Mouse (Mus musculus) intestine, embryonic 14.5 days (tissue): ENCODE results near the gene Mypn. TPM values are rescaled to one million over a fixed set of nuclear protein-coding genes. Genes with fewer than 3 reads are reported as not detected.

ENCODE experiments used
- ATAC-seq: fragments of 200-750 bp; cut with Nextera tagmentation; replicated peaks from 2 replicates; pipeline ENCODE4 v1.8.0; 2017; ENCODE audit warnings: low read depth, moderate number of reproducible peaks, moderate TSS enrichment, moderate library complexity; ENCODE audit not compliant: low FRiP score, low TSS enrichment
- DNase-seq: peaks from one replicate; pipeline ENCODE4 v3.0.0-alpha.2; 2018; ENCODE audit warnings: low spot score
- H3K27ac ChIP-seq: fragments of 300-500 bp; sonication (generic); 2 replicates; pipeline ENCODE4 v1.5.1; 2014; ENCODE audit warnings: low read depth, mild to moderate bottlenecking, control low read depth
- H3K27me3 ChIP-seq: fragments of 300-500 bp; sonication (generic); replicated peaks from 2 replicates; pipeline ENCODE4 v1.6.1; 2014; ENCODE audit warnings: low read length, control low read depth; ENCODE audit not compliant: control insufficient read depth, insufficient read depth
- H3K36me3 ChIP-seq: fragments of 300-500 bp; sonication (generic); 2 replicates; pipeline ENCODE4 v1.6.1; 2014; ENCODE audit warnings: low read length, control low read depth; ENCODE audit not compliant: control insufficient read depth, insufficient read depth
- H3K4me1 ChIP-seq: fragments of 300-500 bp; sonication (generic); replicated peaks from 2 replicates; pipeline ENCODE4 v1.6.1; 2014; ENCODE audit warnings: low read length, control low read depth, mixed read lengths; ENCODE audit not compliant: control insufficient read depth, insufficient read depth
- H3K4me2 ChIP-seq: fragments of 300-500 bp; sonication (generic); 2 replicates; pipeline ENCODE4 v1.6.1; 2014; ENCODE audit warnings: low read length
- H3K4me3 ChIP-seq: fragments of 300-500 bp; sonication (generic); 2 replicates; pipeline ENCODE4 v1.5.1; 2014; ENCODE audit warnings: low read depth, low read length, control low read depth, mixed read lengths
- H3K9ac ChIP-seq: fragments of 300-500 bp; sonication (generic); 2 replicates; pipeline ENCODE4 v1.6.1; 2014; ENCODE audit warnings: mild to moderate bottlenecking, low read length
- H3K9me3 ChIP-seq: fragments of 300-500 bp; sonication (generic); 2 replicates; pipeline ENCODE4 v1.6.1; 2016; ENCODE audit warnings: low read length, control low read depth; ENCODE audit not compliant: control insufficient read depth
- WGBS: fragments of 180-500 bp; shearing (Covaris S2); extraction: QIAGEN DNeasy Blood & Tissue Kit; methylation state at CpG from one replicate; pipeline ENCODE4 v1.1.7; 2014; 5-methylcytosine and 5-hydroxymethylcytosine counted together
- polyA plus RNA-seq: library from polyadenylated mRNA; unstranded; fragments of >200 nt; fragmentation: Nextera tagmentation; extraction: Ambion mirVana; gene quantifications from 2 replicates; pipeline ENCODE4 v1.2.1, GENCODE M21; 2014

Mypn gene
- polyA plus RNA-seq = not detected in 2 replicates

DNA sequence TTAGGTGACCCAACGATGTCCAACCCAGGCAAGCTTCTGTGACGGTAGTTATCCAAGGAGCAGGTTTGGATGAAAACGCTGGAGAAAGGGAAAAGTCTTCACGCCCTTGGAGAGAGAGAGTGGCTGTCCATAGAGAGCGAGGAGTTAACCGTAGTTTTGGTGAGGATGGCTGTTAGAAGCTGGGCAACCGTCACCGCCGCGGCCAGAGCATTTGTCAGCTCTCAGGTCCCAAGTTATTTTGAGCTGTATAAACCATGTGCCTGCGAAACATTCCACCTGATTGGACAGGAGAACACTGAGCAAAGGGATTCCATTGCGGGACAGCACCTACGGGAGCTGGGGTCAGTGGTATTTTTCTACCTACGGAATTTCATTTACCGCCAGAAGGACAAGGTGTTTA is at the start of gene Mypn:
Mypn (minus strand) TSS at position 225 of the 400 bp plus-strand sequence.
- no peak within 1 kb of the TSS for H3K9ac ChIP-seq
- H3K4me3 ChIP-seq = no peak within 1 kb of the TSS
- H3K4me1 ChIP-seq = no peaks in the 10 kb centered on the region
- no peak within 1 kb of the TSS for H3K27ac ChIP-seq
- no peaks in the 10 kb centered on the region for H3K36me3 ChIP-seq
- DNase-seq = no peak
- no peaks in the 10 kb centered on the region for H3K9me3 ChIP-seq
- H3K4me2 ChIP-seq = no peak within 1 kb of the TSS
- 84% methylated on average over 15 of the region's 15 CpGs for WGBS
- ATAC-seq = no peak
- no peaks in the 10 kb centered on the region for H3K27me3 ChIP-seq

DNA sequence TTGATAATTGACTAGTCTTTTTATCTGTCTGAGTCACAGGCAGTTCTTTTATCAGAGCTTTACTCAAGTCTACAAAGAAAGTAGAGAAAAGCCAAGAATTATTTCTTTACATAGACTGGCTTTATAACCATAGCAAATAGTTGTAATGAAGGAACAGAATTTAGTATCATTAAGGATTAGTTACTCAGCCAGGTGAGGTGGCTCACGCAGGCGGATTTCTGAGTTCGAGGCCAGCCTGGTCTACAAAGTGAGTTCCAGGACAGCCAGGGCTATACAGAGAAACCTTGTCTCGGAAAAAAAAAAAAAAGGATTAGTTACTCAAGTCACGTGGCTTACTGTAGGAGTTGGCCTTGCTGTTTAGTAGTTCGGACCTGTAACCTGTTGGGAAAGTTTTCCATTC is 44.7 kb upstream of the Mypn start:
- 92% methylated on average over 6 of the region's 6 CpGs for WGBS
- ATAC-seq = no peak
- H3K27me3 ChIP-seq = no peaks in the 10 kb centered on the region

DNA sequence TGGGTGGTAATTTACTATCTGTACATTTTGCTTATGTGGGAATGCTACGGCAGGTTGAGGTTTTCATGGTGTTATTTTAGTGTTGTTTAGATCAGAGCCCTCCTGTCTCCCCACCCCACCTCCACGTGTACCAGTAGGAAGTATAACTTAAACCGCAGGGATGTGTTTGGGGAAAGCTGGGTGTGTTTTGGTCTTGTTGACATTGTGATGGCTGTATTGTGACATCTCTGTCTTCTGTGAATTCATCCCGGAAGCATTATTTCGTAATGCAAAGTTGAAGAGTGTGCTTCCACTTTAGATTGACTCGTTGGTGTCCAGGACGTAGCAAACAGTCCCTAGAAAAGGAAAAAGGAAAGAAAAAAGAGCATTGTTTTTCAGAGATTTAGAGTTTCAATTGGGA is 43.7 kb upstream of the Mypn start:
- ATAC-seq (no peak), DNase-seq (no peak)
- H3K9ac ChIP-seq = no peak overlapping the region
- H3K27me3 ChIP-seq = no peaks in the 10 kb centered on the region
- H3K4me1 ChIP-seq = peaks cover 5% of the 10 kb centered on the region
- peaks cover 24% of the 10 kb centered on the region for H3K36me3 ChIP-seq
- no peak overlapping the region for H3K4me3 ChIP-seq
- H3K27ac ChIP-seq = no peak overlapping the region
- 80% methylated on average over 7 of the region's 7 CpGs for WGBS
- H3K4me2 ChIP-seq = no peak overlapping the region
- H3K9me3 ChIP-seq = no peaks in the 10 kb centered on the region

More for the DNA sequence above, 44.7 kb upstream of the Mypn start:
- no peaks in the 10 kb centered on the region for H3K9me3 ChIP-seq
- peaks cover 24% of the 10 kb centered on the region for H3K36me3 ChIP-seq
- DNase-seq = no peak
- H3K4me1 ChIP-seq = no peaks in the 10 kb centered on the region
- H3K27ac ChIP-seq = no peak overlapping the region
- H3K4me2 ChIP-seq = no peak overlapping the region
- H3K4me3 ChIP-seq = no peak overlapping the region
- no peak overlapping the region for H3K9ac ChIP-seq

DNA sequence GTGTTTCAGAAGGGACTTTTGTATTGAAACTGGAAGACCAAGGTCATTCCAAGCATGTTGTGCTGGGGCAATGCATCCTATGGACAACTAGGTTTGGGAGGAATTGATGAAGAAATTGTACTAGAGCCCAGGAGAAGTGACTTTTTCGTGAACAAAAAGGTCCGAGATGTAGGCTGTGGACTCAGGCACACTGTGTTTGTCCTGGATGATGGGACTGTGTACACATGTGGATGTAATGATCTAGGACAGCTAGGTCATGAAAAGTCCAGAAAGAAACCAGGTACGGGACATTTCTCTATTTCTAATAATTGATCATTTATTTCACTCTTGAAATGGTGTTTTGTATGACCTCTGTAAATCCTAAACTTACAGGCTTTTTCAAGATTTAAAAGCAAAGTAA is 42.1 kb upstream of the Mypn start:
- WGBS = 87% methylated on average over 3 of the region's 3 CpGs
- H3K27ac ChIP-seq = no peak overlapping the region
- H3K4me3 ChIP-seq = no peak overlapping the region
- no peak overlapping the region for H3K9ac ChIP-seq
- no peaks in the 10 kb centered on the region for H3K27me3 ChIP-seq
- no peaks in the 10 kb centered on the region for H3K9me3 ChIP-seq
- peaks cover 18% of the 10 kb centered on the region for H3K36me3 ChIP-seq
- no peak overlapping the region for H3K4me2 ChIP-seq
- peaks cover 7% of the 10 kb centered on the region for H3K4me1 ChIP-seq
- DNase-seq = no peak
- ATAC-seq = no peak

DNA sequence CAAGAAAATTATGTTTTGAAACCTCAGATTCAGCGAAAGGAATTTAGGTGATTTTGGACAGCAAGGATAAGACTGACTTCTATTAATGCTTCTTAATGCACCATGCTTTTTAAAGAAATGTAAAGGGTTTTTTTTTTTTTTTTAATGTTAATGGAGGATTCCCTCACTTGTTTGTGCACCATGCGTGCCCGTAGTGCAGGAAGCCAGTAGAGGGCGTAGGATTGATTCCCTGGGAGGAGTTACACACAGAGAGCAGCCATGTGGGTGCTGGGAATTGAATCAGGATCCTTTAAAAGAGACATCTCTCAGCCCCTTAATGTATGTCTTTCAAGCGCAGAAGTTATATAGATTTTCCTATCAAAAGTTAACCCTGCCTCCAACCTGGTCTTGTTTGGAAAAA is 41.0 kb upstream of the Mypn start:
- H3K9ac ChIP-seq = peak overlapping the region; percentile 93
- H3K36me3 ChIP-seq = 0 out of 2 replicates have a peak, but pooled peaks cover 8% of the 10 kb centered on the region
- peak overlapping the region; percentile 98 for H3K27ac ChIP-seq
- peak overlapping the region; percentile 63 for H3K4me2 ChIP-seq
- peak overlapping the region; percentile 91 for H3K4me3 ChIP-seq
- 15% methylated on average over 5 of the region's 5 CpGs for WGBS
- peaks cover 7% of the 10 kb centered on the region for H3K4me1 ChIP-seq
- no peaks in the 10 kb centered on the region for H3K9me3 ChIP-seq
- ATAC-seq (no peak), DNase-seq (no peak)
- no peaks in the 10 kb centered on the region for H3K27me3 ChIP-seq

DNA sequence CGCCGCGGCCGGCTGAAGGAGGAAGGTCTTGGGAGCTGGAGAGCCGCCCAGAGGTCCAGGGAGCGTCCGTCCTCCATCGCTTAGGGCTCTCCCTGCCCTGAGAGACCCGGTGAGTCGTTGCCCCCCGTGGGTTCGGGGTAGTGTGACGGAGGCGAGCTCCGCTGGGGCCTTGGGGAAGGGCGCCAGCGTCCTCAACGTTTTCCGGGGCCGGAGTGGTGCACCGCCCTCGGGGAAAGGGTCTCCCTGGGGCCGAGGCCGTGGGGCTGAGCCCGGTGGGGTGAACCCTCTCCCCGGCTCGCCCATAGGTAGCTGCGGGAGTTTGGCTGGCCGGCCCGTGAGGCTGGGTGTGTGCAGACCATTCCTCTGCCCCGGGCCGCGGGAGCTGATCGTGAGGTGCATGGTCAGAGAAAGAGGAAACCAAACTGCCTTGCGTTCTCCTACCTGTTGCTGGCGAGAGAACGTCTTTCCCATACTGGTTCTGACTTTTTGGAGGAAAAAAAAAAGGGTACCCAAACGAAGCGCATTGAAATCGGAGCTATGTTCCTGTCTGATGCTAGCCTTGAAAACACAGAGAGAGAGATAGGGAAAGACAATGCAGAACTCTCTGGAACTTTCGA is 40.4 kb upstream of the Mypn start:
- H3K9ac ChIP-seq = peak overlapping the region; percentile 93
- DNase-seq (peak; percentile 95), ATAC-seq (peak; percentile 80)
- peak overlapping the region; percentile 91 for H3K4me3 ChIP-seq
- H3K4me1 ChIP-seq = peaks cover 7% of the 10 kb centered on the region
- peak overlapping the region; percentile 98 for H3K27ac ChIP-seq
- peak overlapping the region; percentile 63 for H3K4me2 ChIP-seq
- no peaks in the 10 kb centered on the region for H3K9me3 ChIP-seq
- H3K36me3 ChIP-seq = 0 out of 2 replicates have a peak, but pooled peaks cover 6% of the 10 kb centered on the region
- no peaks in the 10 kb centered on the region for H3K27me3 ChIP-seq
- WGBS = under 1% methylated on average over 40 of the region's 41 CpGs

DNA sequence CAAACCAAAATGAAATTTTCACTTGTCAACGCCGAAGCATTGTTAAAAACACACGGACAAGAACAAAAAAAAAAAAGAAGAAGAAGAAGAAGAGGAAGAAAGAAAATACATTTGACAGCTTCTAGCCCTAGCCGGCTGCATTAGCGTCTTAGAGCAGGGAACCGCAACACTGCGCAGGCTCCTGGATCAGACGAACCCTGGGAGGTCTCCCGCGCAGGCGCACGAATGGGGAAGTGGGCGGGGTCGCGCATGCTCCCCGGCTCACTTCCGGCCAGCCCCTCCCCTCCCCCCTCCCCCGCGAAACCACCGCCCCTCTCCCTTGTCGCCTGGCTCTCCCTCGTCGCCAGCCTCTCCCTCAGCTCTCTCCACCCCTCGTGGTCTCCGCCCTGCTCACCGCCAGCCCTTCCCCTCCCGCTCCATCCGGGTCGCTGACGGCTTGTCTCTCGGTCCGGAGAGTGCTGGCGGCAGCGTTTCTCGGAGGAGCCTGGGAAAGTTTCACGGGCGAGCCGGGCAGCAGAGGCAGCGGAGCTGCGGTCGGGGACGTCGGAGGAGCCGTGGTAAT is 39.8 kb upstream of the Mypn start, which contains the start of gene Herc4:
Herc4 (plus strand) TSS at position 318 of the 562 bp plus-strand sequence.
- peak within 1 kb of the TSS; percentile 91 for H3K4me3 ChIP-seq
- H3K4me2 ChIP-seq = peak within 1 kb of the TSS; percentile 73
- 0 out of 2 replicates have a peak, but pooled peaks cover 6% of the 10 kb centered on the region for H3K36me3 ChIP-seq
- DNase-seq (no peak), ATAC-seq (peak; percentile 100)
- H3K27me3 ChIP-seq = no peaks in the 10 kb centered on the region
- H3K4me1 ChIP-seq = peaks cover 7% of the 10 kb centered on the region
- peak within 1 kb of the TSS; percentile 98 for H3K27ac ChIP-seq
- no peaks in the 10 kb centered on the region for H3K9me3 ChIP-seq
- peak within 1 kb of the TSS; percentile 93 for H3K9ac ChIP-seq
- WGBS = under 1% methylated on average over 41 of the region's 44 CpGs

DNA sequence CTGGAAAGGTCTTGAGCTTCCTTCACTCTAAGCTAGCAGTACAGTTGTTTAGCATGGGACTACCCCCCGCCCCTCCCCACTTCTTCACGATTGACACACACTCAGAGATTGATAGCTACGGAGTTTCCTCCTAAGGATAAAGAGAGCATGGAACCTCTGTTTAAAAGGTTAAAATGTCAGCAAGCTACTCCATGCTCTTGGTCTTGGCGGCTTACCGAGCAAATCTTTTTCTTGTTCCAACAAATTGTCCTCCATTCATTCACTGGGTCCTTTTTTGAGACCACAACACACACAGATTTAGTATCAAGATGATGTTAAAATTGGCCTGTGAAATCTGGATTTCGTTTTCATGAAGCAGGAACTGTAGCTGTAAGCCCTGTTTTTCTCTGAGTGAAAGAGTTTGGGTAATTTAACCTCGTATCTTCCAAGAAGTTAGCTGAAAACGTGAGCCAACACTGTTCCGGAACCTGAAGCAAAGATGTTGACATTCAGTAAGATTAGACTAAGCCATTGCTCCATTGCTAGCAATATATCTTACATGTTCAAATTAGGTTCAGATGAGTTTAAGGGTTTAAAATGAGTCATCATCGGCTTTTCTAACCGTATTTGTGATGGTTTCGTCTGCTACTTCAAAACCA is 39.2 kb upstream of the Mypn start:
- DNase-seq = no peak
- H3K27ac ChIP-seq = no peak overlapping the region
- 22% methylated on average over 12 of the region's 12 CpGs for WGBS

More for the DNA sequence above, 39.2 kb upstream of the Mypn start:
- H3K27me3 ChIP-seq = no peaks in the 10 kb centered on the region
- peak overlapping the region; percentile 41 for H3K9ac ChIP-seq
- H3K4me2 ChIP-seq = peak overlapping the region; percentile 73
- peaks cover 7% of the 10 kb centered on the region for H3K4me1 ChIP-seq
- H3K36me3 ChIP-seq = 0 out of 2 replicates have a peak, but pooled peaks cover 6% of the 10 kb centered on the region
- no peaks in the 10 kb centered on the region for H3K9me3 ChIP-seq
- ATAC-seq = no peak
- H3K4me3 ChIP-seq = peak overlapping the region; percentile 91
